Mouse (Mus musculus) ES-E14 (cell line): ENCODE results near the gene Gm16253. TPM values are rescaled to one million over a fixed set of nuclear protein-coding genes. Genes with fewer than 3 reads are reported as not detected.

Source experiments
- DNase-seq: peaks from one replicate; pipeline ENCODE4 v3.0.0-alpha.2; 2013; ENCODE audit warnings: low read depth, low spot score
- H3K27ac ChIP-seq: 2 replicates; pipeline ENCODE4 v1.5.1; 2012; ENCODE audit warnings: low read depth, mild to moderate bottlenecking, low read length, moderate library complexity, mixed read lengths; ENCODE audit not compliant: poor library complexity, insufficient read depth, severe bottlenecking
- H3K36me3 ChIP-seq: 2 replicates; pipeline ENCODE4 v1.6.1; 2012; ENCODE audit warnings: mild to moderate bottlenecking, low read length, moderate library complexity, mixed read lengths; ENCODE audit not compliant: control insufficient read depth, poor library complexity, insufficient read depth, severe bottlenecking
- H3K4me1 ChIP-seq, 2 experiments: fragments of 150-350 bp in 1 of 2; sonication (generic) in 1 of 2; 2 replicates each; pipeline ENCODE4 v1.6.1; 2012; ENCODE audit warnings: low read length in 2 of 2, mild to moderate bottlenecking in 1 of 2, mixed read lengths in 1 of 2; ENCODE audit not compliant: control insufficient read depth in 2 of 2, insufficient read depth in 2 of 2, poor library complexity in 1 of 2
- H3K4me3 ChIP-seq, 2 experiments: fragments of 150-350 bp in 1 of 2; sonication (generic) in 1 of 2; 2 replicates each; pipeline ENCODE4 v1.5.1; 2012; ENCODE audit warnings: low read length in 2 of 2, low read depth in 1 of 2, mild to moderate bottlenecking in 1 of 2, mixed read lengths in 1 of 2; ENCODE audit not compliant: insufficient read depth in 1 of 2, poor library complexity in 1 of 2, severe bottlenecking in 1 of 2
- H3K9ac ChIP-seq: 2 replicates; pipeline ENCODE4 v1.6.1; 2012; ENCODE audit warnings: low read depth, mild to moderate bottlenecking, low read length, mixed read lengths; ENCODE audit not compliant: poor library complexity, insufficient read depth, severe bottlenecking
- H3K9me3 ChIP-seq: fragments of 150-350 bp; sonication (generic); 2 replicates; pipeline ENCODE4 v1.6.1; 2012; ENCODE audit warnings: low read depth, mild to moderate bottlenecking, low read length; ENCODE audit not compliant: control insufficient read depth, insufficient read depth
- CHD2 ChIP-seq: IDR thresholded peaks from 2 replicates; pipeline ENCODE4 v1.6.1; 2014; ENCODE audit warnings: mild to moderate bottlenecking, low read depth, low read length, inconsistent platforms
- HCFC1 ChIP-seq: IDR thresholded peaks from 2 replicates; pipeline ENCODE4 v1.6.1; 2012; ENCODE audit warnings: low read length, inconsistent platforms, borderline replicate concordance; ENCODE audit not compliant: insufficient read depth
- MAFK ChIP-seq: IDR thresholded peaks from 2 replicates; pipeline ENCODE4 v1.6.1; 2014; ENCODE audit warnings: mild to moderate bottlenecking, low read depth, low read length, inconsistent platforms; ENCODE audit not compliant: insufficient read depth
- ZC3H11A ChIP-seq: IDR thresholded peaks from 2 replicates; pipeline ENCODE4 v1.6.1; 2012; ENCODE audit warnings: low read depth, mild to moderate bottlenecking, inconsistent platforms, low read length, borderline replicate concordance
- ZNF384 ChIP-seq: IDR thresholded peaks from 2 replicates; pipeline ENCODE4 v1.6.1; 2012; ENCODE audit warnings: low read depth, low read length, inconsistent platforms
- in situ Hi-C, 2 experiments: fragments of 600-800 bp; cut with MboI; formaldehyde crosslinking; loops; one replicate each; pipeline ENCODE4 v1.15.1; 2025; ENCODE audit warnings: low sequenced_read_pairs in 2 of 2, inconsistent platforms in 1 of 2; ENCODE audit not compliant: unreplicated experiment in 2 of 2
- total RNA-seq: library from RNA; depleted of rRNA; stranded (reverse); fragments of 300-350 nt; gene quantifications from 2 replicates; pipeline ENCODE4 v1.2.3, GENCODE M21; 2012

The Gm16253 gene
- total RNA-seq, 1 experiment: 2.0 TPM

DNA sequence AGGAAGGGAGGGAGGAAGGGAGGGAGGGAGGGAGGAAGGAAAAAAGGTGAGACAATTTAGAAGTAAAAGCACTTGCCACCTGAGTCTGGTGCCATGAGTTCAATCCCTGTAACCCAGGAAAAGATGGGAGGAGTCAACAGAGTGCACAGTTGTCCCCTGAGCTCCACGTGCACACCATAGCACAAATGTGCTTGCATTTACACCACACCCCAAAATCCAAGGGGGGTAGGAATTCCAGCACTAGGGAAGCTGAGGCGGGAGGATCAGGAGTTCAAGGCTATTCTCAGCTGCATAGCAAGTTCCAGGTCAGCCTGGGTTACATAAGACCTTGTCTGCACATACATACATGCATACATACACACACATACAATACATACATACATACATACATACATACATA lies 5.4 kb upstream of the Gm16253 start:
- H3K9me3 ChIP-seq: no peaks in the 10 kb centered on the region
- no peaks in the 10 kb centered on the region for H3K36me3 ChIP-seq
- H3K4me3 ChIP-seq: peak overlapping the region; percentile 20 to 68
- H3K4me1 ChIP-seq: peaks cover 9 to 43% of the 10 kb centered on the region in 2 experiments
- TF ChIP-seq MAFK (no peak), ZNF384 (no peak), HCFC1 (no peak), ZC3H11A (no peak), CHD2 (no peak)
- H3K27ac ChIP-seq: peak overlapping the region; percentile 90
- DNase-seq: no peak
- in situ Hi-C loops: no loop called here
- H3K9ac ChIP-seq: peak overlapping the region; percentile 70; the same call in 1 of the 2 replicates

DNA sequence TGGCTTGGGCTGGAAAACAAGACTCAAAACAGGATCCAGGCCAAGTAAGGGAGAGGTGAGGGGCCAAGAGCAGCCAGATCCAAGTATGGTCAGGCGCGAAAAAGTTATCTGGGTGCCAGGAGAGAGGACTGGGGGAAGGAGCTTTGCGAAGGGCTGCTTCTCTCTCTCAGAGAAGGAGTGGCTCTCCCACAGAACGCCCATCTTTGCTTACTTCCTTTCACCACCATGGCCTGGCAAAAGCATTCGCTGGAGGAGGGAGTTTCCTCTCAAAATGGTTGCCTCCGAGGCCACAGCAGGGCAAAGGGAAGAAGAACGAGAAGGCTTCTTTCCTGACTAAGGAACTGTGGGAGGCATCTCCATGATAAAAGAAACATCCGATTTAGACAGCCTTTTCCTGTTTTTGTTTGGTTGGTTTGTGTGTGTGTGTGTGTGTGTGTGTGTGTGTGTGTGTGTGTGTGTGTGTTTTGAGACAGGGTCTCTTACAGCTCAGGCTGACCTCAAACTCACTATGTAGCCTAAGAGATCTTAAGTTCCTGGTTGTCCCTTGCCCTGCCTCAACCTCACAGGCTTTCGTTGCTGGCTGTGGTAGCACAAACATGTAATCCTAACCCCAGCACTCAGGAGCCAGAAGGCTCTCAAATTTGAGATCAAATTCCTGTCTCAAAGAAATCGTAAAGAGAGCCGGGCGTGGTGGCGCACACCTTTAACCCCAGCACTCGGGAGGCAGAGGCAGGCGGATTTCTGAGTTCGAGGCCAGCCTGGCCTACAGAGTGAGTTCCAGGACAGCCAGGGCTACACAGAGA lies 4.7 kb upstream of the Gm16253 start:
- H3K4me3 ChIP-seq: peak overlapping the region; percentile 20 to 54
- in situ Hi-C loops: no loop called here
- no peak for TF ChIP-seq MAFK
- no peak for TF ChIP-seq ZC3H11A
- no peak for TF ChIP-seq HCFC1
- no peak for TF ChIP-seq CHD2
- no peak for TF ChIP-seq ZNF384
- peaks cover 9 to 43% of the 10 kb centered on the region in 2 experiments for H3K4me1 ChIP-seq
- H3K36me3 ChIP-seq: no peaks in the 10 kb centered on the region
- peak overlapping the region; percentile 70 for H3K9ac ChIP-seq
- no peak for DNase-seq
- H3K9me3 ChIP-seq: no peaks in the 10 kb centered on the region
- H3K27ac ChIP-seq: peak overlapping the region; percentile 90

DNA sequence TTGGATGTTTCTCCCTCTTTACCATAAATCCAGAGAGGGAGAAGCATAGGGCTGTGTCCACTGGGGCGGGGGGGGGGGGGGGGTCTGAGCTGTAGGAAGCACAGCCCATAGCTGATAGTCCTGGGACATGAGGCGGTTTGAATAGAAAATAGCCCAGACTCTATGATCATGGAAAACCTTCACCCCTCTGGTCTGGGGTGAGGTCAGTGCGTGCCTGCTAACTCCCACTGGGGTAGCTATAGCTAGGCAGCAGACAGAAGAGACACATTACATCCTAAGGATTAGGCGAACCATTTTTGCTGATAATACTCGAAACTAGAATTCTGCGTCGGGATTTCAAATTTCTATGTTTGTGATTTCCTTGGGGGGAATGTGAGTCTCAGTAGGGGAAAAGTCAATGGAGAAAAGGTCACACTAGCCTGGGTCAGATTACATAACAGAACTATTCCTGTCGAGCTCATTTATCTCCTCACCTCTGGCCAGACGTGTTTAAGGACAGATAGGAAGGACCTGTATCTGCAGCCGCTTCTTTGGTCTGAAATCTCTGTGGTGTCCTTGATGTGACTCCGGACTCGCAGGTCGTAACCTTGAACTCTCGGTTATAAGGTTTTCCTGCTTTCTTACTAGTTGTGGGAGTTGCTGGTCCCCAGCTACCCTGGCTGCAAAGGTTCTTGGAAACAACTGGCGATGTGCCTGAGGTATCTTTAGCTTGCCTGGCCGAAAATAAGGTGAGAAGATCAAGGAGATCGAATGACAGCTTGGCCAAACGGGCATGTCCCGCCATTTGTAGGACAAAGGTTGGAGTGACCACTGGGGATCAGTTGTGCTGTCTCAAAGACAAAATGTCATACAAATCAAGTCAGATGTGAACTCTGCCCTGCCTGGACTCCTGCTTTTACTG lies 2.9 kb upstream of the Gm16253 start:
- peak overlapping the region; percentile 38; the same call in 1 of the 2 replicates for H3K9ac ChIP-seq
- TF ChIP-seq ZC3H11A (no peak), CHD2 (no peak), ZNF384 (no peak), HCFC1 (no peak)
- no peak overlapping the region; the same call in 1 of the 2 replicates for H3K27ac ChIP-seq
- H3K4me1 ChIP-seq: peaks cover 8 to 46% of the 10 kb centered on the region in 2 experiments
- no peak for DNase-seq
- H3K4me3 ChIP-seq: no peak overlapping the region; a peak in 1 of 4 replicates
- in situ Hi-C loops: no loop called here
- H3K9me3 ChIP-seq: no peaks in the 10 kb centered on the region
- H3K36me3 ChIP-seq: no peaks in the 10 kb centered on the region

DNA sequence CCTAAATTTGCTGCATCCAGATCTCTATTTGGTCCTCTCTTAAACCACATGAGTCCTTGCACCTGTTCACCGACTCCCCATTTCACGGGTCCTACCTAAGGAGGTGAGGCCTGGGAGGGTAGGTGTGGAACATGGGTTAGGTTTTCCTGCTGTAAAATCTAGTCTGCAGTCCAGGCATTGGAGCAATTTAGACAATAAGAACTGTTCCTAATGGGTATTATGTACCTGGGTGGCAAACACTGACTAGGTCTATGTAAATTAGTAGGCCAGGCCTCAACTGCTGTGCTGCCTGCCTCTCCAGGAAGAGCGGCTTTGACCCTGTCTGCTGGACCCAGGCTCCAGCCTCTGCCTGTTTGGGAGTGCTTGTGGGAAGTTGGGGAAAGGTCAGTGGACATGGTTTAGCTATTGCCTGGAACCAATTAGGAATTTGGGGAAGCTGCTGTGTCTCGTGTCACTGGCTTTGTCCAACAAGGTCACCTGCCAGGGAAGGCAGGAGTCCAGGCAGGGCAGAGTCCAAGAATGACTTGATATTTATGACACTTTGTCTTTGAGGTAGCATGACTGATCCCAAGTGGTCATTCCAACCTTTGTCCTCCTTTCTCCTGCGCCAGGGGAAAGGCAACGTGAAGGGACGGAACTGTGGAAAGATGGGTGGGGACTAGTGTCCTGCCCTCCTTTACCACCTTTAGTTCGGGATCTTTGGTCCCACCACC lies 1.4 kb upstream of the Gm16253 start:
- Histone ChIP-seq H3K27ac (peak overlapping the region; percentile 100), H3K9ac (peak overlapping the region; percentile 81; the same call in 1 of the 2 replicates), H3K9me3 (no peaks in the 10 kb centered on the region), H3K4me3 (peak overlapping the region in 1 of 2 experiments; percentile 56; a peak in 2 of 4 replicates), H3K36me3 (no peaks in the 10 kb centered on the region), H3K4me1 (peaks cover 6 to 48% of the 10 kb centered on the region in 2 experiments; a peak in 3 of 4 replicates)
- in situ Hi-C loops: no loop called here
- no peak for DNase-seq
- TF ChIP-seq ZC3H11A: no peak
- no peak for TF ChIP-seq HCFC1
- TF ChIP-seq CHD2: no peak
- TF ChIP-seq MAFK: no peak
- no peak for TF ChIP-seq ZNF384
